ENCODE assay signal across 7 mouse cellular contexts in genomic region chr11:31759868-31760765, GRCm38 (mm10).
A peak's percentile ranks its signal among the peaks of the same experiment; 100 is the strongest.
DNase-seq lines count a peak whose midpoint lies in the region; ATAC-seq and TF ChIP-seq lines count a peak whose summit lies in the region.

No protein-coding gene starts in this region.

- H3K9me3 ChIP-seq in heart, embryonic 10.5 days: no peaks in the 10 kb centered on the region
- no peaks in the 10 kb centered on the region for H3K9me3 ChIP-seq in liver, embryonic 14.5 days (ENCODE audit: control insufficient read depth, low read length)

- no peak for TF ChIP-seq EP300 in liver, embryonic 14.5 days (IDR thresholded peaks at IDR 0.05; ENCODE audit: low read depth)

- no peak for ATAC-seq in liver, embryonic 14.5 days (ENCODE audit: insufficient read depth)

- no peak for TF ChIP-seq POLR2A in brain, embryonic 14.5 days (IDR thresholded peaks at IDR 0.05; ENCODE audit: borderline replicate concordance, extremely low read depth, insufficient read depth, insufficient read length, poor library complexity, severe bottlenecking)

- no peaks in the 10 kb centered on the region for H3K36me3 ChIP-seq in heart, embryonic 10.5 days
- H3K36me3 ChIP-seq in liver, embryonic 14.5 days (replicated peaks; ENCODE audit: control insufficient read depth, insufficient read depth, low read depth): no peaks in the 10 kb centered on the region

- H3K4me1 ChIP-seq in heart, embryonic 10.5 days: peaks cover 21% of the 10 kb centered on the region
- H3K4me1 ChIP-seq in liver, embryonic 14.5 days (replicated peaks; ENCODE audit: control insufficient read depth in 2 of 2, insufficient read depth in 2 of 2, low read length in 1 of 2): peaks cover 12 to 13% of the 10 kb centered on the region in 2 experiments

- peak; percentile 54 for DNase-seq in layer of hippocampus, adult 11-12 months (ENCODE audit: low spot score)
- no peak for DNase-seq in layer of hippocampus, adult 9-10 months (ENCODE audit: low spot score)
- DNase-seq in brain, embryonic 14.5 days (ENCODE audit: low read depth): peak; percentile 57
- no peak for DNase-seq in heart, embryonic 10.5 days (ENCODE audit: low spot score)
- DNase-seq in liver, embryonic 14.5 days (ENCODE audit: low read depth in 3 of 3, low spot score in 3 of 3): no peak
- peak; percentile 43 to 60 for DNase-seq in right cerebral cortex, adult 2 months (ENCODE audit: low spot score in 2 of 2)
- no peak for DNase-seq in urinary bladder, postnatal 14 days (ENCODE audit: low spot score)

- peak; percentile 7; the same call in 1 of the 2 replicates for TF ChIP-seq CTCF in brain, embryonic 14.5 days (IDR thresholded peaks at IDR 0.05; ENCODE audit: borderline replicate concordance, extremely low read depth, insufficient read depth, insufficient read length)
- TF ChIP-seq CTCF in liver, embryonic 14.5 days (IDR thresholded peaks at IDR 0.05; ENCODE audit: low read depth): peak; percentile 17; the same call in 1 of the 2 replicates

- 55% methylated on average over 9 of the region's 9 CpGs for WGBS in heart, embryonic 10.5 days
- WGBS in liver, embryonic 14.5 days (ENCODE audit: insufficient replicate concordance): 58% methylated on average over 9 of the region's 9 CpGs

- H3K9ac ChIP-seq in liver, embryonic 14.5 days (replicated peaks): no peak overlapping the region

- no peaks in the 10 kb centered on the region for H3K27me3 ChIP-seq in heart, embryonic 10.5 days (ENCODE audit: insufficient read depth, poor library complexity, severe bottlenecking)
- H3K27me3 ChIP-seq in liver, embryonic 14.5 days (ENCODE audit: control insufficient read depth, insufficient read depth, low read length): no peaks in the 10 kb centered on the region; the same call in 1 of the 2 replicates

- H3K4me3 ChIP-seq in heart, embryonic 10.5 days: no peak overlapping the region
- H3K4me3 ChIP-seq in liver, embryonic 14.5 days (ENCODE audit: insufficient read depth in 1 of 2, low read depth in 2 of 2, low read length in 2 of 2): no peak overlapping the region

- H3K27ac ChIP-seq in heart, embryonic 10.5 days: peak overlapping the region; percentile 42
- no peak overlapping the region for H3K27ac ChIP-seq in liver, embryonic 14.5 days

- no peak overlapping the region for H3K4me2 ChIP-seq in liver, embryonic 14.5 days (ENCODE audit: low read depth)

Comparison
In these comparisons a context has a peak if more than half of its experiments do, and no peak if none do; other contexts are left out.
1. DNase-seq: peak in layer of hippocampus, adult 11-12 months (single experiment), brain, embryonic 14.5 days (single experiment) and right cerebral cortex, adult 2 months (2 of 2); none in layer of hippocampus, adult 9-10 months (single experiment), heart, embryonic 10.5 days (single experiment), liver, embryonic 14.5 days (0 of 3) and urinary bladder, postnatal 14 days (single experiment).